Mouse (Mus musculus): ENCODE measurements around the gene Zfp362.

The Zfp362 gene

GRCm38 (mm10) chr4:128806043-128806826, at the start of gene Zfp362:
TSS of gene Zfp362 (minus strand) at chr4:128806045.
- DNase-seq: no peak

- DNase-seq: peak; percentile 82
Measured at GRCm38 (mm10) chr4:128855613-128856040, 49.8 kb upstream of the Zfp362 start.

DNA sequence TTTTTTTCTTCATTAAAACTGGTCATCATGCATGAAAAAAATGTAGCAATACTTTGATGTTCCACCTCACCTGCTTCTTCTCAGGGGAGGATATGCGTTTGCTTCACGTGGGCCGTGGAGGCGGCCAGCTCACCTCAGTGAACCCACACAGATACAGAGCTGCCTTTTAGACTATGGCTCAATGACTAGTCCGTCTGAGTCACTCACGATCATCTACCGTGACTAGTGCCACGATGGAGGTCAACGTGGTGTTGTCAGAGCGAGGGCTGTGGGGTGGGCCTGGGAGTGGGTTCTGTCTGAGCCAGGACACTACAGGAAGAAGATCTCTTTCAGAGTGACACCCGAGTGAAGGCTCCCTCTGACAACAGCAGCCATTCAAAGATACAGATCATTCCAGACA, 47.3 kb upstream of the Zfp362 start:
- DNase-seq: no peak

GRCm38 (mm10) chr4:128852266-128852887, 46.5 kb upstream of the Zfp362 start:
- no peak for DNase-seq

- no peak for DNase-seq
Measured at GRCm38 (mm10) chr4:128849686-128850085, 43.8 kb upstream of the Zfp362 start.

DNA sequence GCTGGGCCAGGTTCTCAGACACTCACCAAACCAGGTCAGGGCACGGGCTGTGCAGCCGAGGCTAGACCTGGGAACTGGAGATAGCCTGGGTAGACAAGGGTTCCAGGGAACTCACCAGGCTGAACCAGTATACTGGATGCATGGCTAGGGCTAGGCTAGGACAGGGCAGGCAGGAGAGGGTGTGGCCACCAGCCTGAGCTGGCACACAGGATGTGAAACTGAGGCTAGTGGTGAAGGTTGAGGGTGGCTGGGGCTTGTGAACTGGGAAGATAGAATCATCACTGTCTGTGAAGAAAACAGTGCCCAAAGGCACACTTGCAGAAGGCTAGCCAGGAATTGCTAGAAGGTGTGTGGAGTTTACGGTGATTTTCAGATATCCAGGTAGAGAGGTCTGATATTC, 43.1 kb upstream of the Zfp362 start:
- DNase-seq: no peak

DNA sequence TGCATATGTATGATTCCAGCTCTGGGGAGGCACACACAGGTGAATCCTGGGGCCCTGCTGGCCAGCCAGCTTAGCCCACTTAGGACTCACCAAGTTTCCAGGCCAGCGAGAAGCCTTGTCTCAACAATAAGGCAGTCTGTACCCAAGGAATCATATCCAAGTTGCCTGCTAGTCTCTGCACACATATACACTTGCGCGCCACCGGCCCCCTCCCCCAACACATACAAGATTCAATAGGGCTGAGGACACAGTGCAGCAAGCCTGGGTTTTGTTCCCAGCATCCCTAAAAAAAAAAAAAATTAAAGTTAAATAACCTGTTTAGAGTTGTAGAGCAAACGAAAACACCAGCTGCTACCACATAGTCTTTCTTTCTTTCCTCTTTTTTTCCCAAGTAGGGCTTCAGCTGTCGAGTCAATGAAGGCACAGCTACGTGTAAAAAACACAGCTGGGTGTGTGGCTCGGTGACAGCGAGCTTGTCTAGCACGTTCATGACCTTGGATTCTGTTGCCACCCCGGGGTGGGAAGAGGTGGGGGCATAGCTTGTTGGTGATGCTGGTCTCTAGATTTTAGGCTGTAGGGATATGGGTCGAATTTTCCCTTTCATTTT, 39.6 kb upstream of the Zfp362 start:
- DNase-seq: no peak

DNA sequence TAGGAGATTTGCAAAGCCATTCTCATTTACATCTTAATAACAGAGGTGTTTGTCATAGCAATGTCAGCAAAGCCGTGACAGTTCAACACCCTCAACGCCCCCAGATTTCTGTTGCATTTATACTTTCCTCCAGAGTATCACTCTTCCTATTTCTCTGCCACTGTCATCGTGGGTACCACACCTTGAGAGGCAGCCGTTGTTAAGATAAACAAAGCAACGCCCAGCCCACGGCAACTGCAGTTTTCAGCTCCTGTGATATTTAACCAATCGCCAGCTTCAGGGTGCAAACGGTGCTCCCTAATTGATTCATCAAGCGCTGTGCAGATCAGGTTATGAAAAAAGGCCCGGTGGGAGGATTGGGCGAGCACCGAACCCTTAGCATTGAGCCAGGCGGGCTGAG, 38.7 kb upstream of the Zfp362 start:
- DNase-seq: no peak

DNA sequence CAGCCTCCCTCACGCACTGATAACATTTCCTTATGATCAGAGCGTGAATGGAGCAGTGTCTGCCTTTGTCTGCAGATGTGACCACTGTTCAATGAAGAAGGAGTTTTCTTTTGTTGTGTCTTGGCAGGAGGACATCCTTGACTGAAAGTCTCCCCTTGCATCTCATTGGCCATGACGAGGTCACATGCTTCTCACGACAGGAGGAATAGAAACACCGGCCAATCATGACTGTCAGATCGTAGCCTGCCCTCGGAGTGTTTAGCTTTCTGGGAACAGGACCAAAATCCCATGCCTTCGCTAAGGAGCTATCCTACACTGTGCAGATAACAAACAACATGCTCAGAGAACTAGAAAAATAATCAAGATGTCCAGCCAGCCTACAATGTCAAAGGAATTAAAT, 35.4 kb upstream of the Zfp362 start:
- no peak for DNase-seq

- DNase-seq: peak; percentile 36
Measured at GRCm38 (mm10) chr4:128839811-128840738, 34.2 kb upstream of the Zfp362 start.

GRCm38 (mm10) chr4:128838202-128838601, 32.4 kb upstream of the Zfp362 start:
- no peak for DNase-seq

- DNase-seq: no peak
Measured at GRCm38 (mm10) chr4:128824131-128824530, 18.3 kb upstream of the Zfp362 start.

- no peak for DNase-seq
Measured at GRCm38 (mm10) chr4:128820568-128820967, 14.7 kb upstream of the Zfp362 start.

- DNase-seq: no peak
Measured at GRCm38 (mm10) chr4:128817011-128817410, 11.2 kb upstream of the Zfp362 start.

GRCm38 (mm10) chr4:128811382-128812056, 5.7 kb upstream of the Zfp362 start:
- peak; percentile 82 for DNase-seq

- DNase-seq: peak; percentile 73
Measured at GRCm38 (mm10) chr4:128806827-128807179, 958 bp upstream of the Zfp362 start.

- DNase-seq: peak; percentile 57
Measured at GRCm38 (mm10) chr4:128805150-128806042, 449 bp downstream of the Zfp362 start.

GRCm38 (mm10) chr4:128804426-128805149, 1.3 kb downstream of the Zfp362 start:
- no peak for DNase-seq

GRCm38 (mm10) chr4:128803569-128803968, 2.3 kb downstream of the Zfp362 start:
- no peak for DNase-seq

GRCm38 (mm10) chr4:128801675-128802465, 4.0 kb downstream of the Zfp362 start:
- no peak for DNase-seq

Measured in kidney, adult 18-20 months (tissue).